ENCODE assay signal across 9 mouse cellular contexts in the genomic region with DNA sequence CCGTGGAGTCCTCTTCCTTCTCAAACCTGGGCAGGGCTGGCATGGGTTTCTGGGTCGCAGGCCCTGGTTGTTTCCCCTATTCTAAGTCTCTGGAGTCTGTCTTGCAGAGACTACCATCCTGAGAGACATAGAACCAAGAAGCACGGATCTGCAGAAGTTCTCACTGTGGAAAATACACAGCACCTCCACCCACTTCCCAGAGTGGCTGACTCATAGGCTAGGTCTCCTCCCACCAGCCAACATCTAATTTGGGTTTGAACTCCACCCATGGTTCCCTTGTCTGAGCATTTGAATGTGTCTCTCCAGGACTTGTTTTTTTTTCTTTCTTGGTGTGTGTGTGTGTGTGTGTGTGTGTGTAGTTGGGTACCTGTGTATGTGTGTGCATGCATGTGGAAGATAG. TPM values are rescaled to one million over a fixed set of nuclear protein-coding genes. Genes with fewer than 3 reads are reported as not detected.
DNase-seq lines count a peak whose midpoint lies in the region; ATAC-seq and TF ChIP-seq lines count a peak whose summit lies in the region.
"Had no signal": no experiment of that assay in that cellular context is flagged by ENCODE, and none has a peak within 500 bp of the region (broad histone marks: within the 10 kb centered on the region; RNA-seq: fewer than 3 reads in every experiment).

No protein-coding gene starts in this region.

- no peak overlapping the region for H3K4me2 ChIP-seq in embryonic facial prominence, embryonic 11.5 days (ENCODE audit: low read depth, low read length)
- H3K4me2 ChIP-seq in midbrain, embryonic 16.5 days (ENCODE audit: low read length), result no peak overlapping the region
- H3K4me2 ChIP-seq: lung, embryonic 15.5 days had no signal

- ATAC-seq in embryonic facial prominence, embryonic 11.5 days (replicated peaks; ENCODE audit: insufficient number of reproducible peaks, low FRiP score, low TSS enrichment, low read depth), result no peak
- no peak for ATAC-seq in midbrain, embryonic 16.5 days

- no peak for TF ChIP-seq POLR2A in lung, adult 2 months (IDR thresholded peaks at IDR 0.05; ENCODE audit: borderline replicate concordance, extremely low read depth, low read depth, low read length)

- no peaks in the 10 kb centered on the region for H3K9me3 ChIP-seq in embryonic facial prominence, embryonic 11.5 days (replicated peaks; ENCODE audit: control insufficient read depth, low read length)
- H3K9me3 ChIP-seq in midbrain, embryonic 16.5 days (replicated peaks; ENCODE audit: control insufficient read depth, low read length, poor library complexity, severe bottlenecking), result no peaks in the 10 kb centered on the region
- H3K9me3 ChIP-seq: lung, embryonic 15.5 days had no signal

- intact Hi-C loops in heart, postnatal 10 days (cut with DNase I), result no loop called here

- DNase-seq in lung, adult 18-20 months, result peak; percentile 50 to 55
- DNase-seq in lung, adult 2 months, result no peak
- no peak for DNase-seq in embryonic facial prominence, embryonic 11.5 days (ENCODE audit: low spot score)
- peak; percentile 65 to 67 for DNase-seq in heart, postnatal 10 days
- DNase-seq in natural killer cell, adult 2 months (ENCODE audit: low spot score in 2 of 2), result no peak
- no peak for DNase-seq in thymus, postnatal 14 days

- no peak overlapping the region for H3K9ac ChIP-seq in embryonic facial prominence, embryonic 11.5 days (replicated peaks; ENCODE audit: low read length)
- H3K9ac ChIP-seq in midbrain, embryonic 16.5 days (ENCODE audit: low read depth, low read length), result no peak overlapping the region
- H3K9ac ChIP-seq: lung, embryonic 15.5 days had no signal

- peaks cover 9% of the 10 kb centered on the region for H3K4me1 ChIP-seq in lung, adult 2 months (ENCODE audit: control insufficient read depth, insufficient read depth, low read length)
- H3K4me1 ChIP-seq in embryonic facial prominence, embryonic 11.5 days (ENCODE audit: control insufficient read depth, insufficient read depth, low read length), result peaks cover 12% of the 10 kb centered on the region
- H3K4me1 ChIP-seq in midbrain, embryonic 16.5 days (ENCODE audit: control insufficient read depth, insufficient read depth, low read length), result peaks cover 36% of the 10 kb centered on the region

- WGBS in lung, adult 2 months, result 34% methylated on average over 3 of the region's 3 CpGs
- 73% methylated on average over 3 of the region's 3 CpGs for WGBS in embryonic facial prominence, embryonic 11.5 days
- 64% methylated on average over 3 of the region's 3 CpGs for WGBS in midbrain, embryonic 16.5 days

- no peak for TF ChIP-seq CTCF in lung, adult 2 months (IDR thresholded peaks at IDR 0.05; ENCODE audit: insufficient read depth, low read length)

- peak overlapping the region; percentile 56 for H3K27ac ChIP-seq in embryonic facial prominence, embryonic 11.5 days (replicated peaks; ENCODE audit: low read depth, low read length)
- peak overlapping the region; percentile 65 for H3K27ac ChIP-seq in midbrain, embryonic 16.5 days (ENCODE audit: low read length)
- H3K27ac ChIP-seq: lung, embryonic 15.5 days had no signal

- no peaks in the 10 kb centered on the region for H3K27me3 ChIP-seq in embryonic facial prominence, embryonic 11.5 days (ENCODE audit: control insufficient read depth, insufficient read depth, low read length)
- no peaks in the 10 kb centered on the region for H3K27me3 ChIP-seq in midbrain, embryonic 16.5 days (ENCODE audit: control insufficient read depth, insufficient read depth, low read depth, low read length)
- H3K27me3 ChIP-seq: lung, embryonic 15.5 days had no signal

- no peak overlapping the region for H3K4me3 ChIP-seq in lung, adult 2 months (replicated peaks; ENCODE audit: extremely low read depth, low read depth, low read length)
- H3K4me3 ChIP-seq in embryonic facial prominence, embryonic 11.5 days (ENCODE audit: low read depth, low read length), result no peak overlapping the region
- no peak overlapping the region for H3K4me3 ChIP-seq in midbrain, embryonic 16.5 days (ENCODE audit: low read depth, low read length)
- H3K4me3 ChIP-seq: erythroblast, embryonic 14.5 days; lung, embryonic 15.5 days had no signal

- no peaks in the 10 kb centered on the region for H3K36me3 ChIP-seq in embryonic facial prominence, embryonic 11.5 days (replicated peaks; ENCODE audit: control insufficient read depth, insufficient read depth, low read depth, low read length)
- no peaks in the 10 kb centered on the region for H3K36me3 ChIP-seq in midbrain, embryonic 16.5 days (ENCODE audit: control insufficient read depth, insufficient read depth, low read length)
- H3K36me3 ChIP-seq: lung, embryonic 15.5 days had no signal

RNA-seq across cellular contexts. Expression of gene Apol7a, which starts 34.9 kb away (rescaled TPM):
- polyA plus RNA-seq in lung, adult 2 months (2012; rRNA removed), result 0.31 and 0.38 TPM in 2 replicates
- polyA plus RNA-seq in embryonic facial prominence, embryonic 11.5 days (2014; fragmentation: Nextera tagmentation; extraction: Ambion mirVana), result not detected in 2 replicates
- under 1 TPM; 0.17 to 0.34 TPM for total RNA-seq in heart, postnatal 10 days (2021)
- polyA plus RNA-seq in midbrain, embryonic 16.5 days (2015; fragmentation: Nextera tagmentation; extraction: Ambion mirVana), result not detected in 2 replicates
- polyA plus RNA-seq: erythroblast, embryonic 14.5 days had no signal

RNA-seq across cellular contexts. Expression of gene Apol9a, which starts 46.9 kb away (rescaled TPM):
- 0.80 and 1.3 TPM in 2 replicates for polyA plus RNA-seq in lung, adult 2 months (2012; rRNA removed)
- not detected in 2 replicates for polyA plus RNA-seq in embryonic facial prominence, embryonic 11.5 days (2014; fragmentation: Nextera tagmentation; extraction: Ambion mirVana)
- under 1 TPM in 1 of 2 experiments, not detected in 1; 0.17 TPM for total RNA-seq in heart, postnatal 10 days (2021)
- polyA plus RNA-seq in midbrain, embryonic 16.5 days (2015; fragmentation: Nextera tagmentation; extraction: Ambion mirVana), result not detected in 2 replicates
- polyA plus RNA-seq: erythroblast, embryonic 14.5 days had no signal

RNA-seq across cellular contexts. Expression of gene Rbfox2, which starts 57.2 kb away (rescaled TPM):
- polyA plus RNA-seq in lung, adult 2 months (2012; rRNA removed), result 65.0 and 72.0 TPM in 2 replicates
- polyA plus RNA-seq in embryonic facial prominence, embryonic 11.5 days (2014; fragmentation: Nextera tagmentation; extraction: Ambion mirVana), result 81.9 and 85.1 TPM in 2 replicates
- total RNA-seq in heart, postnatal 10 days (2021), result 100 to 1,000 TPM; 134 to 153 TPM
- polyA plus RNA-seq in midbrain, embryonic 16.5 days (2015; fragmentation: Nextera tagmentation; extraction: Ambion mirVana), result 165 and 177 TPM in 2 replicates
- polyA plus RNA-seq: erythroblast, embryonic 14.5 days had no signal

Comparison
In these comparisons a context has a peak if more than half of its experiments do, and no peak if none do; other contexts are left out.
1. DNase-seq: peak in lung, adult 18-20 months (2 of 2) and heart, postnatal 10 days (2 of 2); none in lung, adult 2 months (single experiment), embryonic facial prominence, embryonic 11.5 days (single experiment), natural killer cell, adult 2 months (0 of 2) and thymus, postnatal 14 days (single experiment).